Mouse (Mus musculus) lung, embryonic 14.5 days (tissue): ENCODE measurements around the gene Ereg. TPM values are rescaled to one million over a fixed set of nuclear protein-coding genes. Genes with fewer than 3 reads are reported as not detected.

Source experiments
- ATAC-seq: fragments of 200-750 bp; cut with Nextera tagmentation; 2 replicates; pipeline ENCODE4 v1.8.0; 2017; ENCODE audit warnings: mild to moderate bottlenecking, moderate TSS enrichment, moderate library complexity; ENCODE audit not compliant: insufficient read depth
- DNase-seq: peaks from one replicate; pipeline ENCODE4 v3.0.0-alpha.2; 2015
- H3K27ac ChIP-seq: fragments of 300-500 bp; sonication (generic); 2 replicates; pipeline ENCODE4 v1.5.1; 2014; ENCODE audit warnings: low read depth, mild to moderate bottlenecking, moderate library complexity
- H3K27me3 ChIP-seq: fragments of 300-500 bp; sonication (generic); 2 replicates; pipeline ENCODE4 v1.6.1; 2014; ENCODE audit warnings: low read length, control low read depth; ENCODE audit not compliant: insufficient read depth
- H3K36me3 ChIP-seq: fragments of 300-500 bp; sonication (generic); 2 replicates; pipeline ENCODE4 v1.6.1; 2014; ENCODE audit warnings: control low read depth; ENCODE audit not compliant: insufficient read depth
- H3K4me1 ChIP-seq: fragments of 300-500 bp; sonication (generic); 2 replicates; pipeline ENCODE4 v1.6.1; 2014; ENCODE audit warnings: antibody characterized with exemption, control low read depth; ENCODE audit not compliant: insufficient read depth
- H3K4me2 ChIP-seq: fragments of 300-500 bp; sonication (generic); 2 replicates; pipeline ENCODE4 v1.6.1; 2014; ENCODE audit warnings: mild to moderate bottlenecking
- H3K4me3 ChIP-seq: fragments of 300-500 bp; sonication (generic); 2 replicates; pipeline ENCODE4 v1.5.1; 2014; ENCODE audit warnings: low read depth, low read length
- H3K9ac ChIP-seq: fragments of 300-500 bp; sonication (generic); 2 replicates; pipeline ENCODE4 v1.6.1; 2014
- H3K9me3 ChIP-seq: fragments of 300-500 bp; sonication (generic); 2 replicates; pipeline ENCODE4 v1.6.1; 2016; ENCODE audit warnings: low read depth, low read length, control low read depth
- CTCF ChIP-seq: IDR thresholded peaks from 2 replicates; pipeline ENCODE4 v1.5.1; 2016; ENCODE audit warnings: antibody characterized with exemption, low read depth
- WGBS: fragments of 180-500 bp; shearing (Covaris S2); extraction: QIAGEN DNeasy Blood & Tissue Kit; methylation state at CpG from one replicate; pipeline ENCODE4 v1.1.7; 2014; 5-methylcytosine and 5-hydroxymethylcytosine counted together
- polyA plus RNA-seq: library from polyadenylated mRNA; unstranded; fragments of >200 nt; fragmentation: Nextera tagmentation; extraction: Ambion mirVana; gene quantifications from 2 replicates; pipeline ENCODE4 v1.2.1, GENCODE M21; 2014

Ereg gene
- polyA plus RNA-seq, 1 experiment from 2014 or later: 0.13 TPM

DNA sequence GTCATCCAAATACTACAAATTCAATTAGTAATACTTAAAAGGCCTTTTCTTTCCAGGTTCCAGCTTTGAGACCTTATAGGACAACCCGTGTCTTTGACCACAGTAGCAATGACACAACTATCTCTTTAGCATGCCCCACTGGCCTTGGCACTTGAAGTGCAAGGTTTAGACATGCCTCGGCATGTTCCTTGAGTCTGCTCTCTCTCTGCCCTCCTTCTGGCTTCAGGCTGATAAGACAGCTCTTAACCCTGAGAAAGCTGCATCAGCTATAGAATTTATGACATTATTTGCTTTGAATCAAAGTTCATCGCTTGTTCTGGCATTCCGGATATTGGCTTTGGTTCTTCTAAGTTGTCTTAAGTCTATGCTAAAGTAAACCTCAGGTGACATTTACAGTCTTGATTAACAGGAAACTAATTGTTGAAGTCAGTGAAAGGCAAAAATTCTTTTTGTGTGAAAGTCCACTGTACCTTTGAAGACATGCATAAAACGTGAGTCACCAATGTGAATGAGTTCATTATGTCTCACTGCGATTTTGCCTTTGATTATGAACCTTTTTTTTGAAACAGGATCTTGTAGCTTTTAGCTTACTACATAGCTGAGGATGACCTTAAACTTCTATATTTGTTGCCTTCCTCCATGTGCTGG is 35.7 kb downstream of the Ereg start:
- 79% methylated on average over 6 of the region's 6 CpGs for WGBS
- DNase-seq (no peak), ATAC-seq (no peak)
- Histone ChIP-seq H3K27me3 (no peaks in the 10 kb centered on the region), H3K4me3 (no peak overlapping the region), H3K36me3 (no peaks in the 10 kb centered on the region), H3K27ac (no peak overlapping the region), H3K9me3 (no peaks in the 10 kb centered on the region), H3K4me2 (no peak overlapping the region), H3K9ac (no peak overlapping the region), H3K4me1 (no peaks in the 10 kb centered on the region)
- no peak for TF ChIP-seq CTCF

DNA sequence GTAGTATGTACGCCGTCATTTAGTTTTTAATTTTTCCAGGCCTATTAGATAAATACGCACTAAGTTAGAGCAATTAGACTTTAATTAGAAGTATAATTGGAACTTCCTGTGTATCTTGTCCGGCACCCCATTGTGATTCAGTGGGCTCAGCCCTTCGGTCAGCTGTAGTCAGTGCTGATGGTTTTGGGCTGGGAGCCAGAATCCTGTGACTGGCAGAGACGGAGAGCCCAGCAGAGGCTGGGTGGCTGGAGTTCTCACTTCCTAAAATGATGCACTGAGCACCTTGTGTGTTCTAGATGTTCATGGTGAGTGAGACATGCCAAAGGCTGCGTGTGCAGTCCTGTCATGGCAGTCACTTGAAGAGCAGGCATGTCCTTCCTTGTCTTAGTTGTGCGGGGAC is 36.6 kb downstream of the Ereg start:
- H3K27ac ChIP-seq: no peak overlapping the region
- H3K9me3 ChIP-seq: no peaks in the 10 kb centered on the region
- H3K4me2 ChIP-seq: no peak overlapping the region
- no peak overlapping the region for H3K9ac ChIP-seq
- no peak for DNase-seq
- TF ChIP-seq CTCF: no peak
- no peaks in the 10 kb centered on the region for H3K4me1 ChIP-seq
- no peak overlapping the region for H3K4me3 ChIP-seq
- no peaks in the 10 kb centered on the region for H3K27me3 ChIP-seq
- no peaks in the 10 kb centered on the region for H3K36me3 ChIP-seq
- ATAC-seq: no peak
- 76% methylated on average over 8 of the region's 8 CpGs for WGBS

DNA sequence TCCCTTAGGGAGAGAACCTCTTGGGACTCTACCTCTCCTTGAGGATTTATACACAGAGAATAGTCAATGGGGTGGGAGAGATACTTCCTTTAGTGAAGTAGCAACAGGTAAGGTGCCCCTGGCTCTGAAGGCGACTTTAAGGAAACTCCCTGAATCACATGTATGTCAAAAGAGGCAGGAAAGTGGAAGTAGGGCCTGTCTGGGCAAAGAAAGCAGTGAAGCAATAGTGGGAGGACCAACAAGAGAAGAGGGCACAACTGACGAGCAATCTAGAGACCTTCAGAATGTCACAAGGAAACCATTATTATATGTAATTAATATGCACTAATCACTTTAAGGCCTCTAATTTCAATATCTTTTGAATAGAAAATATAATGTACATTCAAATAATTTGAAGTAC is 39.5 kb downstream of the Ereg start:
- no peak for TF ChIP-seq CTCF
- H3K4me2 ChIP-seq: no peak overlapping the region

DNA sequence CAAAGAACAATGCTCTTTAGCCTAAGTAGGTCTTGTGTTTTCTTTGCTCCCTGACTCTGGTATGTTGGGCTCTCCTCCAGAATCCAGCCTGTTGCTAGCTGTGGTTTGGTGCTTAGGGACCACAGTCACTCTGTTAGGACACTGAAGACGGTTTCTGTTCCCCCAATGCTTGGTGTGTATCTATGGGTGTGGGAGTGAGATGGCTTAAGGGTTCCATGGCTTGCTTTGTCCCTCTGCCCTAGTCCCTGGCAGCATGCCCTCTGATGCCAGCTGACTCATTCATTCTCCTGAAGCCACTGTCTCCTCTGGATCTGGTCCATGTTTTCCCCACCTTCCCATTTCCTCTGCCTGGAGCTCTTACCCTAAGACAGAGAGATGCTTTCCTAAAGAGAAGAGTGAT is 40.2 kb downstream of the Ereg start:
- no peaks in the 10 kb centered on the region for H3K36me3 ChIP-seq
- H3K27me3 ChIP-seq: no peaks in the 10 kb centered on the region
- no peak for TF ChIP-seq CTCF
- no peak for DNase-seq
- no peaks in the 10 kb centered on the region for H3K4me1 ChIP-seq
- ATAC-seq: no peak
- no peak overlapping the region for H3K9ac ChIP-seq
- H3K4me2 ChIP-seq: no peak overlapping the region
- no peak overlapping the region for H3K4me3 ChIP-seq
- 76% methylated on average over 1 of the region's 1 CpGs for WGBS
- H3K9me3 ChIP-seq: no peaks in the 10 kb centered on the region
- no peak overlapping the region for H3K27ac ChIP-seq

More for the DNA sequence above, 39.5 kb downstream of the Ereg start:
- DNase-seq: no peak
- H3K4me3 ChIP-seq: no peak overlapping the region
- H3K36me3 ChIP-seq: no peaks in the 10 kb centered on the region
- H3K4me1 ChIP-seq: no peaks in the 10 kb centered on the region
- no peaks in the 10 kb centered on the region for H3K9me3 ChIP-seq
- no peaks in the 10 kb centered on the region for H3K27me3 ChIP-seq
- H3K27ac ChIP-seq: no peak overlapping the region
- H3K9ac ChIP-seq: no peak overlapping the region
- ATAC-seq: no peak
- 90% methylated on average over 2 of the region's 2 CpGs for WGBS

DNA sequence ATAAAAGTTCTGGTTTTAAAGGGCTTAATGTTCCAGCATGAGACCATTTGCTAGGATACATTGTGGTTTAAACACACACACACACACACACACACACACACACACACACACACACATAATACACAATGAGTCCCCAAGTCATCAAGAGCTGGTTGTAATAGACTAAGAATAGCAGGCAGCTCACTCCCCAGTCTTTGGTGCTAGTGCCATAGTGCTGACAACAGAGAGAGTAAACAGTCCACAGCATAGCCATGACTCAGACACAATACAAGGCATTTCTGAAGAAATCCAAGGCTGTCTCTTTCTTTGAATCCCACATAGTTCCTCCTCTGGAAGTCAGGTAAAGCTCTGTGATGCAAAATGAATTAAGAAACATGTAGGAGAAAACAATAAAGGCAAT is 44.2 kb downstream of the Ereg start:
- no peak for TF ChIP-seq CTCF
- DNase-seq: no peak
- no peak overlapping the region for H3K27ac ChIP-seq

DNA sequence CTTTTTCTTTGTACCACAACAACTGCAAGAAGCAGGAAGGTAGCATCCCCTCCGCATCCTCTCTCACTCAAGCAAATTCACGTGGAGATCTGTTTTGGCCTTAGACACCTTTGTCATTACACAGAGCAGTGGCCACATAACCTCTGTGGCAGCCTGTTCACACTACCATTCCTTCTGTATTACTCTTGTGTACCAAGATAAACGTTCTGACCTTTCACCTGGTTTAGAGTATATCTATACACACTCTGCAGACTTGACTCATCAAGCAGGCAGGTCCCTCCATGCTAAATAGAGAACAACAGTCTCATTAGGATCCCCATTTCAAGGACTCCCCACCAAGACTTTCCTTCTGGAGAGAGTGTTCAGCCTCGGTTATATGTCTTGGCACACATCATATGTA is 49.0 kb downstream of the Ereg start:
- ATAC-seq: no peak
- no peak for TF ChIP-seq CTCF

More for the DNA sequence above, 44.2 kb downstream of the Ereg start:
- no peak for ATAC-seq
- no peaks in the 10 kb centered on the region for H3K9me3 ChIP-seq
- no peak overlapping the region for H3K9ac ChIP-seq
- no peaks in the 10 kb centered on the region for H3K36me3 ChIP-seq
- H3K4me1 ChIP-seq: no peaks in the 10 kb centered on the region
- no peaks in the 10 kb centered on the region for H3K27me3 ChIP-seq
- H3K4me2 ChIP-seq: no peak overlapping the region
- H3K4me3 ChIP-seq: no peak overlapping the region

DNA sequence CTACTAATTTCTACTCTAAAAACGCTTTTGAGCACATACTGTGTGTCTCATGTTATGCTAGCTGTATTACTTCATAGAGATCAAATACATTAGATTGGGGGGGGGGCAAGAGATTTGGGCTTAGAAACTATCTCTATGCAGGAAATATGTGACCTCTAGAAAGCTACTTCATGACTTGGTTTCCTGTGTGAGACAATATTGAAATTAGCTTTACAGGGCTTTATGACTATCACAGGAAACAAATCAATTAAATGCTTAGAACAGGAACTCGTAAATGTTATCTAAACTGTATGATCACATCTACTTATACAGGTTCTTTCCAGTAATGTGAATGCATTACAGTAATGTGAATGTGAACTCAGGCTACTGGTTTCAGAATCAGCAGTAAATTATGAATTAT is 49.7 kb downstream of the Ereg start:
- Histone ChIP-seq H3K9me3 (no peaks in the 10 kb centered on the region), H3K27me3 (no peaks in the 10 kb centered on the region), H3K36me3 (no peaks in the 10 kb centered on the region), H3K27ac (no peak overlapping the region), H3K9ac (no peak overlapping the region), H3K4me2 (no peak overlapping the region), H3K4me3 (no peak overlapping the region), H3K4me1 (no peaks in the 10 kb centered on the region)
- no peak for ATAC-seq
- no peak for TF ChIP-seq CTCF
- DNase-seq: no peak
- WGBS: 69% methylated on average over 2 of the region's 2 CpGs

More for the DNA sequence above, 49.0 kb downstream of the Ereg start:
- H3K36me3 ChIP-seq: no peaks in the 10 kb centered on the region
- H3K27ac ChIP-seq: no peak overlapping the region
- no peaks in the 10 kb centered on the region for H3K27me3 ChIP-seq
- 58% methylated on average over 4 of the region's 4 CpGs for WGBS
- no peaks in the 10 kb centered on the region for H3K4me1 ChIP-seq
- no peak overlapping the region for H3K4me2 ChIP-seq
- H3K9me3 ChIP-seq: no peaks in the 10 kb centered on the region
- no peak for DNase-seq
- H3K9ac ChIP-seq: no peak overlapping the region
- no peak overlapping the region for H3K4me3 ChIP-seq

DNA sequence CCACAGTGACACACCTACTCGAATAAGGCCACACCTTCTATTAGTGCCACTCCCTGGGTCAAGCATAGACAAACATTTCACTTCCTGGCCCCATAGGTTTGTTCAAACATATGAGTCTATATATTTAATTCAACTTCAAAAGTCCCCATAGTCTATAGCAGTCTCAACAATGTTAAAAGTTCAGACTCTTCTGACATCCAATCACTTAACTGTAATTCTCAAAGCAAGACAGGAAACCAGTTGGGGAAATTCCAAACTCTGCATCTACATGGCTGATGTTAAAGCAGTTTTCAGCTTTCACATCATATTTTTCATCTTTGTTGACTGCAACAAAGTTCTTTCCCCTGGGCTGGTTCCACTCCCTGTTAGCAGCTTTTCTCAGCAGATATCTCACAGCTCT is 52.2 kb downstream of the Ereg start:
- ATAC-seq: no peak
- Histone ChIP-seq H3K4me1 (no peaks in the 10 kb centered on the region), H3K4me3 (no peak overlapping the region), H3K4me2 (no peak overlapping the region), H3K27ac (no peak overlapping the region), H3K9ac (no peak overlapping the region), H3K27me3 (no peaks in the 10 kb centered on the region), H3K9me3 (no peaks in the 10 kb centered on the region), H3K36me3 (no peaks in the 10 kb centered on the region)
- DNase-seq: no peak
- 60% methylated on average over 1 of the region's 1 CpGs for WGBS
- TF ChIP-seq CTCF: no peak
